Mouse (Mus musculus): Measurements from ENCODE around the gene Dnajb13.
"Not testable (repeated sequence)": the region's sequence is repeated elsewhere in the genome, so short reads cannot be mapped to it uniquely, and the experiment has no call there.

Dnajb13 gene

DNA sequence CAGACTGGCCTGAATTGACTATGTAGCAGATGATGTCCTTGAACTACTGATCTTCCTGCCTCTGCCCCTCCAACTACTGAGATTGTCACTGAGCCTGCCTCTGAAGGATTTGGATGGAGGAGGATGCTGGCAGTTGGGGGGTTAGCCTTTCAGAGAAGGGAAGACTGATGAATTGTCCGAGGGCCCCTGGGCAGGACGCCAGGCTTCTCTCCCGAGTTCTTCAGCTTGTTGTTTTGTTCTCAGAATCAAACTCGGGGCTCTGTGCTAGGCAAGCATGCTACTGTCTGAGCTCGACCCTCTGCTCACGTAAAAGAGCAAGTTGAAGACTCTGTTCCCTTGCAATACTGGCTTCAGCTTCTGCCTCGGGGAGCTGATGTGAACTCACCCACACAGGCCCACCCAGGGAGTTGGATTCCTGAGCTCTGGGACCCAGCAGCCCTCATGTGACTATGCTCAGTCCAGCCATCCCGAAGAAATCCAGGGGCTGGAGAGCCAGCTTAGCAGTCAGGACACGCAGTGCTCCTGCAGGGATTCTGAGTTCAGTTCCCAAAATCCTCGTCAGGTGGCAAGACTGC lies 26.2 kb downstream of the Dnajb13 start:
- DNase-seq (ENCODE audit: low spot score in 2 of 2) = no peak

GRCm38 (mm10) chr7:100487301-100487700 lies 27.5 kb downstream of the Dnajb13 start:
- DNase-seq (ENCODE audit: low spot score in 2 of 2) = no peak

GRCm38 (mm10) chr7:100484493-100484892 lies 30.3 kb downstream of the Dnajb13 start:
- DNase-seq (ENCODE audit: low spot score in 2 of 2) = no peak

- DNase-seq (ENCODE audit: low spot score in 2 of 2) = not testable (repeated sequence)
Observed at GRCm38 (mm10) chr7:100482046-100482445, 32.7 kb downstream of the Dnajb13 start.

GRCm38 (mm10) chr7:100480175-100480574 lies 34.6 kb downstream of the Dnajb13 start:
- no peak for DNase-seq (ENCODE audit: low spot score in 2 of 2)

DNA sequence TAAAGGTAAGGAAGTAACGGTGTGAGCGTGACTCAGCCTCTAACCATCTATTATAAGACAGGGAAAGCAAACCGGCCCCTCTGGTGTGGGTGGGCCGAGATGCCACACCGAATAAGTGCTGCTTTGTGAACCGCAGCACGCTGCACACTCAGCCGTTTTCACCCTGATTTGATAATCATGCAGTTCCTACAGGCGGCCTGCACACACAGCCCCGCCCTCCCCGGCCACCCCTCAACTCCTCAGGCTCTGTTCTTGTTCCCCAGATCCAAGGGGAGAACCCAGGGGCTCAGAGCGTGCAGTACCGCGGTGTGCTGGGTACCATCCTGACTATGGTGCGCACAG lies 35.0 kb downstream of the Dnajb13 start:
- DNase-seq (ENCODE audit: low spot score in 2 of 2) = no peak

DNA sequence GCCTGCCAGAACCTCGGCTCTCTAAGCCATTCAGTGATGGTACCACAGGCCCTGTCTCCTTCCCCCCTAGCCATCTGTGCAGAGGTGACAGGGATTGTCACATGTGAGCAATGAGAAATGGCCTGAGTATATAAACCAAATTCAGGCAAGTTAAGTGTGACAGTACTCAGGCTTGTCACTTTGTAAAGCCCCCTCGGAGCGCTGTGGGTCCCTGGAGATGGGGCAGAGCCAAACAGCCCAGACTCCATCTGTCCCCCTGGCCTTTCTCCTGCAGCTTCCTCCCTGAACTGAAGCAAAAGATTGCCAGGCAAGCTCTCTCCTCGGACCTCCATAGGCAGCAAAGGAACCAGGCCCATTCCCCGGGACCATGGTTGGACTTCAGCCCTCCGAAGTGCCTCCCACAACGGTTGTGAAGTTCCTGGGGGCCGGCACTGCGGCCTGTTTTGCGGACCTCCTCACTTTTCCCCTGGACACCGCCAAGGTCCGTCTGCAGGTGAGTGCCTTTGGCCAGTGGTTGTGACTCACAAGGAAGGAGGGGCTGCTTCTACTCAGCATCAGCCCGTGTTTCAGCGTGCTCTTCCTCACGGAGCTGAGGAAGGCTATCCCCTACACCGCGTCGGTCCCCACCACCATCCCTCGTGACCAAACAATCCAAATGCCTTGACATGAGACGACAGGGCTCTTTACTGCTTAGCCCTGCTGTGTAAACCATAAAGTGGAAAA lies 35.5 kb downstream of the Dnajb13 start:
- DNase-seq (ENCODE audit: low spot score in 2 of 2) = no peak

DNA sequence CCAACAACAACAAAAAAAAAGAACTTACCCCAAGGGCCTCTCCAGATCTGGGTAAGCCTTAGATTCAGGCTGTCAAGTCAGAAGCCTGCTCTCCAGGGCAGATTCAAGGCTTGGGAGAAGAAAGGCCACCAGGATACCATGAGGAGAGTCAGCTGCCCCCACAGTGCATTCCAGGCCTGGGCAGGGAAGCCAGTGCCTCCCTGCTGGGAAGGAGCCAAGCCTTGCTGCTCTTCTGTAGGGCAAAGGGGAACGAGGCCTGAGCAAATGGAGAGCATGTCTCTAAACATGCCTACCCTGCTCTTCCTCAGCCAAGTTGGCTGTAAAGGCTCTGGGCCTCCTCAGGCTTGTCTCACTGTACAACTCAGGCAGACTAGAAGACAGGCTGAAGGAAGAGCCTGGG lies 40.1 kb downstream of the Dnajb13 start:
- no peak for DNase-seq (ENCODE audit: low spot score in 2 of 2)

GRCm38 (mm10) chr7:100473846-100474454 lies 40.8 kb downstream of the Dnajb13 start:
- no peak for DNase-seq (ENCODE audit: low spot score in 2 of 2)

GRCm38 (mm10) chr7:100472777-100473176 lies 42.0 kb downstream of the Dnajb13 start, which contains the start of gene Ucp3:
Gene Ucp3 (plus strand): TSS chr7:100472990.
- no peak for DNase-seq (ENCODE audit: low spot score in 2 of 2)

GRCm38 (mm10) chr7:100471407-100471797 lies 43.4 kb downstream of the Dnajb13 start:
- DNase-seq (ENCODE audit: low spot score in 2 of 2) = no peak

- no peak for DNase-seq (ENCODE audit: low spot score in 2 of 2)
Observed at GRCm38 (mm10) chr7:100470796-100471406, 43.9 kb downstream of the Dnajb13 start.

DNA sequence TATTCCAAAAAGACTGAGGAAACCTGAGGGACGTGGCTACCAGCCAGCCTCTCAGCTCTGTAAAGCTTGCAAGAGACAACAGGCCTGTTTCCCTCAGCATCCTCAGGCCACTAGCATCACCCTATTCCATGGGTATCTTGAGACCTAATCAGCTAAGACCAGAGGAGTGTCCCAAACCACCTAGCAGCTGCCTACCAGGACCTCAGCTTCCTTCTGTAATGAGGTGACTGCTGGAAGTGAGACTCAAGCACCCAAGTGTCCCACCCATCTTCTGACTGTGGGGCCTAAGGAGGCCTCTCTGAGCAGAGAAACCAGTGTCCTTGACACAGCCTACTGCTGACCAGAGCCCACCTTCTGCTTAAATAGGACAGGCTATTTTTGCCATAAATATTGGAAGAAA lies 45.3 kb downstream of the Dnajb13 start:
- DNase-seq (ENCODE audit: low spot score in 2 of 2) = no peak

DNA sequence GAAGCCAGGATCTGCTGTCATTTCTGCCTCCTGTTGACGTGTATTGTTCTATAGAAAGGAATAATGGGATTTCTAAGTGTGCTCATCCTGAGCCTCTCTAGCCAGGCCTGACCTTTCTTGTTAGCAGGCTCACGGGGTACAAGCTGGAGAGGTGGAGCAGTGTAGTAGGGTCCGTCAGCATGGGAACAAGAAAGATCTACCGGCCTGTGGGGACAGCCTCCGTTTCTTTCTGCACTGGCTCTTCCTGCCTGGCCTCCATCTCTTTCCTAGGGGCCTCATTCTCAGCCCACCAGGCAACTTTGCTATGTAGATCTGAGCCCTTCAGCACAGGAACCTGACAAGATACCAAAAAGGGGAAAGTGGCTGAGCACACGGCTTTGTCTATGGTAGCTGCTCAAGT lies 46.0 kb downstream of the Dnajb13 start:
- no peak for DNase-seq (ENCODE audit: low spot score in 2 of 2)

GRCm38 (mm10) chr7:100466781-100467510 lies 47.8 kb downstream of the Dnajb13 start:
- no peak for DNase-seq (ENCODE audit: low spot score in 2 of 2)

DNA sequence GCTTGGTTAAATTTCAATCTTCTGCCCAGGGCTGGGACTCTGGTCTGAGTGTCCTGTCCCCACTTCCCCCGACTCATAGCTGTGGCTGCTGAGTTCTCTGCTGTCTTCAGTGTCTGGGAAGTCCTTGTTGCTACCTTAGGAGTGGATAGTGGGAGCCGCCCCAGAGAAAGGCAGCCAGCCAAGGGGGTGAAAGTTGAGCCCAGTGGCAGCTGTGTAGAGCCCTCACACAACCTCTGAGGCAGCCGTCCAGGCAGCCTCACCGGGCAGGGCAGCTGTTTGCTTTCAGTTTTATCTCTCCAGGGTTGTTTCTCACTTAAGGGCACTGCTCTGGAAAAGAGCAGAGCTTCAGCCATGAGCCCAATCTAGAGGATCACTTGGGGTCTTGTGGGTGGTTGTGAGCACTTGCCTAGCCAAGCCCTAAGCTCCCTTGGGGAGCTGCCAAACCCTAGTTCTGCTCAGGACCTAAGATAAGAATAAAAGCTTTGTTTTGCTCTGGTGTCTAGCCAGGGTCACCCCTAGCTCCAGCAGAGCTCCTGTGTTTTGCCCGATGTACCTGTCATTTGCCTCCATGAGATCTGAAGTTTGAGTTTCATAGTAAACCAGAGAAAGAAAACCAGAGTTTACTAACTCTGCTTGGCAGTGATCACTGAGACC lies 49.0 kb downstream of the Dnajb13 start:
- DNase-seq (ENCODE audit: low spot score in 2 of 2) = no peak

DNA sequence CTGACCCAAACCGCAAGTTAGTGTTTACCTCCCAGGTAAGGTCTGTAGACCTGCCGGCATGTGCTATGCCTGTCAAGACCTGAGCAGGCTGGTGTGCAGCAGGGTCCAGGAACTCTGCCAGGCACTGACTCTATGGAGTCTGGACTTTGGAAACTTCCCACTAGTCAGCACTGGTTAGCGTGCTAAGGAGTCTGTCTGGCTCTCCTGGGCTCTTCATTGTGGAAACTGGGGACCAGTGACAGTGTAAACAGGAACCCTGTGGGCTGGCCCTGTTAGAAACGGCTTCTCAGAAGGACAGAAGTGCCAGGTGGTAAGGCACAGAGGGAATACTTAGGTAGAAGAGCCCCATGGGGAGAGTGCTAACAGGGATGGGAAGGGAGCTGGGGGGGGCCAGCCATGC lies 49.5 kb downstream of the Dnajb13 start:
- DNase-seq (ENCODE audit: low spot score in 2 of 2) = no peak

GRCm38 (mm10) chr7:100464248-100464647 lies 50.5 kb downstream of the Dnajb13 start:
- no peak for DNase-seq (ENCODE audit: low spot score in 2 of 2)

DNA sequence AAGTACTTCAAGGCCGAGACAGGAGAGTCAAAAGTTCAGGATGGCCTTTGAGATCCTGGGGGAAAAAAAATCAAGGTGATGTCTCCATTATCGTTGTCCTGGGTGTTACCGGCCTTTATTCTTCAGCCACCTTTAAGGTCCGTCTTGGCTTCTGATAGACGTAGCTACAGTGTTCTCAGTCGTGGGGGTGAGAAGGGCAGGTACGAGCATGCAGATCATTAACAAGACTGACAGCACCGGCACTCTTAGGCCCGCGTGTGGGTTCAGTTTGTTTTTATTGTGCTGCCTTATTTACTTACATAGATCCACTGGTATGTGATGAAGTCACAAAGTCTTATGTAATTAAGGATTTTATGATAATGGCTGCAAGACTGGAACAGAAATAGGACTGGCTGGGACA lies 51.0 kb downstream of the Dnajb13 start:
- DNase-seq (ENCODE audit: low spot score in 2 of 2) = no peak

DNA sequence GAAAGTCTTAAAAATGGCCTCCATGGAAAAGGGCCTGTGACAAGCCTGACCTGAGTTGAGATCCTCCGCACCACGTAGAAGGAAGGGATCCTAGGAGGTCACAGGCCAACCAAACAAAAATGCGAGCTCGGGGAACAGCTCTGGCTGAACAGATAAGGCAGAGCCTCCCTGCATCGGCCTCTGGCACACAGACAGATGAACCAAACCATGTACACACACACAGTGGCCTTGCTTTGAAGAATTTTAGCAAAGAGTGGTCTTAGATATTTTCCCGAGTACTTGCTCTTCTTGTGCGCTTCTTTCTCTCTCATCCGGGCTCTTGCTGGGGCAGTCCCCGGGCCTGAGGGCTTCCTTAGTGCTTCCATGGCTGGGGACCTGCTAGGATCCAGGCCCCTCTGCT lies 51.6 kb downstream of the Dnajb13 start:
- DNase-seq (ENCODE audit: low spot score in 2 of 2) = no peak

- peak; percentile 66 to 71 for DNase-seq (ENCODE audit: low spot score in 2 of 2)
Observed at GRCm38 (mm10) chr7:100461621-100462151, 53.1 kb downstream of the Dnajb13 start.
